Mouse (Mus musculus): Measurements from ENCODE around the gene Ccdc69.
"Not testable (repeated sequence)": the region's sequence is repeated elsewhere in the genome, so short reads cannot be mapped to it uniquely, and the experiment has no call there.

The Ccdc69 gene

DNA sequence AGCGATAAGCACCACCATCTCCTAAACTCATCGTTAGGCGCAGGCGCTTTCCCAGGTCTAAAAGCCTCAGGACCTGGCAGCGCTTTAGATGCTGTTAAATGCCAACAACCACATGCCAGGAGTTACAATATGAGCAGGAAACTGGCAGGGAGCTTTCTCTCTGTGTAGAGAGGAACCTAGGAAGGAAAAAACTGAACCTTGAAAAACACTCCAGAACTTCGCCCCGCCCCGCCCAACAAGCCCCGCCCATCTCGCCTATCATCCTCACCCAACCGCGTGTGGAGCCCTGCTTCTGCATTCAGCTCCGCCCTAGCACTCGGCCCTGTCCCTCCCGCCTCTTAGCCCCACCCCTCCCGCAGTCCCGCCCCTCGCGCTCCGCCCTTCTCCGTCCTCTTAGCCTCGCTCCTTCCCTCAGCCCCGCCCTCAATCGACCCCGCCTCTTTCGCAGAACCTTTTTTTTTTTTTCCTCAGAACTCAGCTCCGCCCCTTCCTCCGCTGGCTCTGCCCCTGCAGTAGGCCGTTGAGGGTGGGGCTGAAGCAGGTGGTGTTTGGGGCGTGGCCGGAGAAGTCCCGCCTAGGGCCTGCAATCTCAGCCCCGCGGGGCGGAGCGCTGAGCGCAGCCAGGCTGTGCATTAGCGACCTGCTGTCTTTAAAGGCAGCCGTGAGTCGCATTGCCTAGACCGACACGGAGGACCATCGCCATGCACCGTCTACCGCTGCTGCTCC lies 19.7 kb upstream of the Ccdc69 start, which contains the start of gene Gm2a:
TSS of gene Gm2a (plus strand) at position 653 of the 726 bp plus-strand sequence.
- in situ Hi-C loops (cut with MboI; ENCODE audit: low sequenced_read_pairs), result no loop called here

DNA sequence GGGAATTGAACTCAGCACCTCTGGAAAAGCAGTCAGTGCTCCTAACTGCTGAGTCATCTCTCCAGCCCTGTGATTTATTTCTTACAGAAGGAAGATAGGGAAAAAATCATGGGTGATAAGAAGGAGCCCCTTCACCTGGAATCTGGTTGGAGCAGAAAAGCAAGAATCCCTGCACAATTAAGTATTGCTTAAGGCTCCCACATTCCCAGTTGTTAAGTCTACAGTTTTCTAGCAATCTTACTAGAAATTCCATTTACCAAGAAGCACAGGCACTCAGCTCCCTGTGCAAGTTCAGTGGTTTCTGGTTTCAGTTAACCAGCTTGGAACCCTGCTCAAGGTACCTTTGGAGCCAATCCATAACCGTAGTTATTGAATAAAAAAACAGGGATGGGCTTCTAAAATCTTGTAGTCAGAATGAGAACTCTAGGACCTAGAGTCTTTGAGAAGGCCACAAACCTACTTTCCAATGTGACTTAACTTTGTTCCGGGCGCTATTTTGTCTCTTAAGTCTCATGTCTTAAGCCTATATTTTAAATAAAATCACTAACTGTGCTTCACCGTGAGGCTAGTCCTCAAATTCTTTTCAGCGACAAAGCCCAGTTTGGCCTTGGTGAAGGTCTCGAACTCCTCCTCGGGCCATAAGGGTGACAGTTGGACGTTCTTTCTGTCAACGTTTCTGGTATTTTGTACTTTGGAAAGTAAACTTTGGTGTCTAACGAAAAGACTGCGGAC lies 19.0 kb upstream of the Ccdc69 start:
- in situ Hi-C loops (cut with MboI; ENCODE audit: low sequenced_read_pairs), result no loop called here

DNA sequence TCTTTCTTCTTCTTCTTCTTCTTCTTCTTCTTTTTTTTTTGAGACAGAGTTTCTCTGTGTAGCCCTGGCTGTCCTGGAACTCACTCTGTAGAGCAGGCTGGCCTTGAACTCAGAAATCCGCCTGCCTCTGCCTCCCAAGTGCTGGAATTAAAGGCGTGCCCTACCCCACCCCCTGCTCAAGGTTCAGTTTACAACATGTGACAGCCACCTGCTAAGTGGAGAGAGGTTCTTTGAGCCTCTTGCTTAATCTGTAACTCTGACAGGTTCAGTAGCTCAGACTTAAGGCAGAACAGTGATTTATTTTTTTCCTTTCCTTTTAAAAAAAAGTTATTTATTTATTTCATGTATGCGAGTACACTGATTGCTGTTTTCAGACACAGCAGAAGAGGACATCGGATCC lies 18.4 kb upstream of the Ccdc69 start:
- in situ Hi-C loops (cut with MboI; ENCODE audit: low sequenced_read_pairs), result not testable (repeated sequence)

DNA sequence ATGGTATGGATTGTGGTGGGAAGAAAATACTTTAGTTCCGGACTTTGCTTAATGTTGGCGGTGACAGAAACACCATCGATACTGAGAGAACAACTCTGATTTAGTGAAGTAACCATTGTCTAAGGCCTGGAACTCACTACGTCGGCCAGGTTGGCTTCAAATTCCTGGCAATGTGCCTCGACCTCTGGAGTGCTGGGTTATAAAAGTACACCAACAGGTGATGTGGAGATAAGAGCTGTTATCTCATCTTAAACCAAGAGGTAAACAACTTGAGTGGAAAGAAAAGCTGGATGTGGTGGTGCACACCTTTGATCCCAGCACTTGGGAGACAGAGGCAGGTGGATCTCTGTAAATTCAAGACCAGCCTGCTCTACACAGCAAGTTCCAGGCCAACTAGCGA lies 15.2 kb upstream of the Ccdc69 start:
- in situ Hi-C loops (cut with MboI; ENCODE audit: low sequenced_read_pairs), result no loop called here

DNA sequence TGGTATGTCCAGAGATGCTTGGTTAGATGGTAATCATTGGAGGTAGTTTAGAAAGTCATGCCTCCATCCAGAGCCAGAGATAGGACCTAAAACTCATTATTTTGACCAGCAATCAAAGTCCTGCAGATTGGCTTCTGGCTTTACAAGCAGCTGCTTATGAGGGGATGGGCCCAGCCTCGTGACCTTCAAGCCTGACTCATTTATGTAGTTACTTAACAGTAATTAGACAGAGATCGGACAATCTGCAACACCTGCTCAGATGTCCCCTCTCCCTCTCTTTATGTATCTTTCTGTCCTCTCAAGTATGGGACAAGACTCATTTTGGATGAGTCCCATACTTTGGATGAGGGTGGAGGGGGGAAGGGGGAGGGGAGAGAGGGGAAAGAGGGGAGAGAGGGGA lies 12.0 kb upstream of the Ccdc69 start:
- in situ Hi-C loops (cut with MboI; ENCODE audit: low sequenced_read_pairs), result no loop called here

DNA sequence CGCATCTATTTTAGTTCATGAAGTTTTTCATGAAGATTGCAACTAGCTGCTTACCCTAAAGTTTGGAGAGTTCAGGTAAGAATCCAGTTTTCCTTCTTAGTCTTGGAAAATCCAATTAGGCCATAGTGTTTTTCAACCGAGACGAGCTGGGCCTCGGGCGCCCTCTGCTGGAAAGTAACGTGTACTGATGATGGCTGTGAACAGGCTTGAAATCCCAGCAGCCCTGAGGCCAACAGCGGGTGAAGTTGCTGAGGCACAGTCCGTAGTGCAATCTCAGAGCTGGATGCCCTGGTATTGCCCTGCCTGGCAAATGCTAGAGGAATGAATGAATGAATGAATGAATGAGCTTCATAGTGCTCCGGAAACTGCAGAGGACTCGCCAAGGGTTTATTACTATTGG lies 9.1 kb upstream of the Ccdc69 start:
- in situ Hi-C loops (cut with MboI; ENCODE audit: low sequenced_read_pairs), result no loop called here

DNA sequence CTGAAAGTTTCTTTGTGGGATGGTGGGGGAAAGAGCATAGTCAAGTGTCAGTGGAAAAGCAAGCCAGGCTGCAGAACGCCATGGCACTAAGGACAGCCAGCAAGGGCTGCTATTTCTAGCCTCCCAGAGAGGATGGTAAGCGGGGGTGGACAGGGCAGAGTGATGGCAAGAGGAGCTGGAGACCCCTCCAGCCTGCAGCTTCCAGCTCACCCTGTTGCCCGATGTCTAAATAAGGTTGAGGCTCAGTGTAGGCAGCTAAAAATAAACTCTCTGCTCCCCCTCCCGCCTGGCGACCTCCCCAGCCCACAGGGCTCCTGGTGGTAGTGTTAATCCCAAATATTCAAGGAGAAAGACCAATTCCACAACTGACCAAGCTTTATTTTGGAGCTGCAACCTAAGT lies 7.5 kb upstream of the Ccdc69 start:
- in situ Hi-C loops (cut with MboI; ENCODE audit: low sequenced_read_pairs), result no loop called here

DNA sequence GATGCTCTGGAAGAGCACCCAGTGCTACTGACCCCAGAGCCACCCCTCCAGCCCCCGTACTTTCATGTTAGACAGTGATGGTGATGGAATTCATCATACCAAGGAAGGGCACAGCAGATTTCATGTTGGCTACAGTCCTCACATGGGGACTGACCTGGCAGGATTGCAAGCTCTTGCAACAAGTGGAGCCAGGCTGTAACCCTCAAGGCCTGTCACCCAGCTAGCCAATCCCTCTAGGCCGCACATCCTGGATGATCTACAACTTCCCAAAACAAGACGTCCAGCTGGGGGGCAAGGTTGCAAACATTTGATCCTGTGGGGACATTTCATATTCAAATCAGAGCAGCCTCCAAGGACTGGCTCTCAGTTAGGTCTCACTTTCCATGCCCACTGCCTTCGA lies 6.7 kb upstream of the Ccdc69 start:
- in situ Hi-C loops (cut with MboI; ENCODE audit: low sequenced_read_pairs), result no loop called here

DNA sequence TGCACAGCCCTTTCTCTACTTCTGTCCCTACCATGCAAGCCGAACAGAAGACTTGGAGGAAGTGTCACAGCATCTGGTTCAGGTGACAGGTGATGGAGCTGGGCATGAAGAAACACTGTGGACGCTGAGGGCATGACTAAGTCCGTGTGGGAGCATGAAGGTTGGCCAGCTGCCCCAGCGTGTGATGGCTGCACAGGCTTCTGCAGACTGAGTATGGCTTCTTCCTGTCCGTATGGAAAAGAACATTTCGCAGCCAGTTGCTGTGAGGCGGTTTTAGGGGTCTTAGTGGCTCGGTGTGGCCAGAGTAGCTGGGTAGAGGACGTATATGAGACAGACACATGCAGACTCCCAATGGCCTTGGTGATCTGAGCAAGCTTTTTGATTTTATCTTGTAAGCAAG lies 3.3 kb upstream of the Ccdc69 start:
- in situ Hi-C loops (cut with MboI; ENCODE audit: low sequenced_read_pairs), result no loop called here

DNA sequence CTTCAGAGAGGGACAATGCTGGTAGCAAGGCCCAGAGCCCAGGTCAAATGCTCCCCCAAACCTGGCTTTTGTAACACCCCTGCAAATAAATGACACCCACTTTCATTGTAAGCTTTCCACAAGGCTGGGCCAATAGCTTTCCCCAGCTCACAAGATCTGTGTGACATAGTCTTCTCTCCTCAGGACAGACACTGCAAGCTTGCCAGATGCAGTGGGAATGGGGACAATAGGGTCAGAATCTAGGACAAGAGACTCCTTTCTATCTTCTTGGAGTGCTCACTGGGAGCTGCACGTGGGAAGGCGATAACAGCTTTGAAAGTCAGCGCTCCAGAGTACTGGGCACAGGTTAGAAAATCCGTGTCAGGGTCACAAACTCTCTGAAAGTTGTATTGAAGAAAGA lies 1.2 kb upstream of the Ccdc69 start:
- in situ Hi-C loops (cut with MboI; ENCODE audit: low sequenced_read_pairs), result no loop called here

DNA sequence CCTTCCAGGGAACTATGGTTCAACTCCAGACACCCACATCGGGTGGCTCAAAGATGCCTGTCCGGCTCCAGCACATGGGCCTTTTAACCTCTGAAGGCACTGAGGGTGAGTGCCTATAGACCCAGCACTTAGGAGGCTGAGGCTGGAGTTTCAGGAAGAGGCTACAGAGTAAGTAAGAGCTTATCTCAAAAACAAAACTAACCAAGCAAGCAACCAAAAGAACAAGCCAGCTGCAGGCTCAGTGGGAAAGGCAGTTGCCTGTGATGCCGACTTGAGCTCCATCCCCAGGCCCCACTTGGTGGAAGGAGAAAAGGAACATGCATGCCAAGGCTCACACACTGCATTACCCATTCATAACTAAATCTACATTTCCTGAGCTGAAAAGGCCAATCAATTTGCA lies 571 bp upstream of the Ccdc69 start:
- in situ Hi-C loops (cut with MboI; ENCODE audit: low sequenced_read_pairs), result no loop called here

DNA sequence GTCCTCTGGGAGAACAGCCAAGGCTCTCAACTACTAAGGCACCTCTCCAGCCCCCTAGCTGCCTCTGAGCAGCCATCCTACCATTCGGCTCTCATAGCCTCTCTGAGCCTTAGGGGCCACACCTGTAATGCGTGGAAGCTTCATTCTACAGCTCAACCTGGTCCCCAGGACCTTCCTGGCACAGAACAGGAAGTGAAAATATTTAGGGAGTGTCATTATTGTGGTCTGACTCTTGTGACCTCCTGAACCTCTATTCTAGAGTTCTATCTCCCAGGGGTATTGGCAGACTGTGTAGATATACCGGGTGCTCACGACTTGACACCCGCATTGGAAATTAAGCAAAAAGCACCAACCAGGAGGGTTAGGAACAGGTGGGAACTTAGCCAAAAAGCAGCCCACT lies 1.7 kb downstream of the Ccdc69 start:
- in situ Hi-C loops (cut with MboI; ENCODE audit: low sequenced_read_pairs), result no loop called here

DNA sequence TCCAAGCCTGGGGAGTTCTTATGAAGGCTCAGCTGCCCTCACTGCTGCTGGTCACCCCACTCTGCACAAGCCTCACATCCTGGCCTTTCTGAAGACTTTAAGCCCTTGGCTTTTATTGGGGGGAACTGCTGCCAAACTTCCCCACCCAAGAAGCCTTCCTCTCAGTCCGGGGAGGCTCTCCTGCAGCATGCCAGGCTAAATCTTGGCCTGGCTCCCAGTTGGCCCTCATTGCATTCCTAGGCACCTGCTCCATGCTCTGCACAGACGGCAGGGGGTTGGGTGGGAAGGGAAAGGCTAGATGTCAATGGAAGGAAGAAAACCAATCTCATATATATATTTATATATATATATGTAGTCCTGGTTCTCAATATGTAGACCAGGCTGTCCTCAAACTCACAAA lies 2.3 kb downstream of the Ccdc69 start:
- in situ Hi-C loops (cut with MboI; ENCODE audit: low sequenced_read_pairs), result no loop called here

DNA sequence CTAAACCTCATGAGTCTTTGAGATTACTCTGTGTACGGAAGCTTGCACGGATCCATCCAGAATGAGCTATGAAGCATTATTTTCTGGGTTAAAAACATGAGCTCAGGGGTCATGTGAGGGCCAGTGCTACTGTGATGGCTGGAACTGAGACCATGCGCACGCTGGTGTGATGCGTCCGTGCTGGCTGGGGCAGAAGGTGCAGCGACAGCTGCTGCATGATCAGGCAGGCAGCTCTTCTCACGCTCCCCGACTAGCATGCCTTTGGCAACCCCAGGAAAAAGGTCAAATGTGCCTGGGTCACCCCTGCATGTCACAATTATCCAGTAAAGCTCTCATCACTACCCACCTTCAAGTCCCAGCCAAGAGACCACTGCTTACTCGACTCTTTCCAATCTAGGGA lies 4.7 kb downstream of the Ccdc69 start:
- in situ Hi-C loops (cut with MboI; ENCODE audit: low sequenced_read_pairs), result no loop called here

DNA sequence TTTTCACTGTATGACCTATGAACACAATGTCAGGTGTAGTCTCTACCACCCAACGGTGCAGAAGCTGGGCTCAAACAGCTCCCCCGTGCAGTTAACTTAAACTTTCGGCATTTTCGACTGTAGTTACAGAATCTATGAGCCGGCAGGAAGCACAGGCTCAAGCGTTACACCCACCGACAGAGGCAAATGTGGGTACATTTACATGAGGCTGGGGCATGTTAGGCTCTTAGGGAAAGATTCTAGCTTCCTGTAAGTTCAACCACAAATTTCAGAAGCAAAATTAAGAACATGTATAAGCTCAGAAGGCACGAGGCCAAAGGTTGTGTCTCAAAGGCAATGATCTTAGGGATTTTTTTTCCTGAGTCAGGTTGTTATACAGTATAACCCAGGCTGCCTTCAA lies 5.5 kb downstream of the Ccdc69 start:
- in situ Hi-C loops (cut with MboI; ENCODE audit: low sequenced_read_pairs), result no loop called here

DNA sequence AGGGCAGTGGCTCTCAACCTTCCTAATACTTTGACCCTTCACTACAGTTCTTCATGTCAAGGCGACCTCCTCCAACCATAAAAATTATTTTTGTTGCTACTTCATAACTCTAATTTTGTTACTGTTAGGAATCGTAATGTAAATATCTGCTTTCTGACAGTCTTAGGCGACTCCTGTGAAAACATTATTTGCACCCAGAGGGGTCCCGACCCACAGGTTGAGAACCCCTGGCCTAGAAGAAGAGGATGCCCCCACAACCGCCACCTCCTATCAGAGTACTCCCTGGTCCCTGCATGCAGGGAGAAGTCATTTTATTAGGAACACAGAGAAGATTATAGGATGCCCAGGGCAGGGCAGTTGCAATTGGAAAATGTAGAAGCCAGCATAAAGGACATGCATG lies 6.6 kb downstream of the Ccdc69 start:
- in situ Hi-C loops (cut with MboI; ENCODE audit: low sequenced_read_pairs), result no loop called here

DNA sequence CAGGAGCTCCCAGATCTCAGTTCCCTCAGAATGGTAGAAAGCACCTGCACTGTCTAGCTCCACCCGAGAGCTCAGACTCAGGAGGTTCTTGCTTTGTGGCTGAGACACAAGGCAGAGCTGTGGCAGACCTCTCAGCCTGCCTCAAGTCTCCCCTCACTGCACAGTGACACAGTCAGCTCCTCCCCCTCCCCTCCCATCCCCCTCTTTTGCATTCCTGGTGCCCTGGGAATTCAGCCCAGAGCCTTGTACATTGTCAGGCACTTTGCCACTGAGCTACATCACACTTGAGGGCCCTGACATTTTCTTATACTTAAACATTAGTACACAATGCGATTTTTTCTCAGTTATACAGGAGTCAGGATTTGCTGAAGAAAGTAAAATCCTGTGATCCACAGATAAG lies 8.9 kb downstream of the Ccdc69 start:
- in situ Hi-C loops (cut with MboI; ENCODE audit: low sequenced_read_pairs), result no loop called here

DNA sequence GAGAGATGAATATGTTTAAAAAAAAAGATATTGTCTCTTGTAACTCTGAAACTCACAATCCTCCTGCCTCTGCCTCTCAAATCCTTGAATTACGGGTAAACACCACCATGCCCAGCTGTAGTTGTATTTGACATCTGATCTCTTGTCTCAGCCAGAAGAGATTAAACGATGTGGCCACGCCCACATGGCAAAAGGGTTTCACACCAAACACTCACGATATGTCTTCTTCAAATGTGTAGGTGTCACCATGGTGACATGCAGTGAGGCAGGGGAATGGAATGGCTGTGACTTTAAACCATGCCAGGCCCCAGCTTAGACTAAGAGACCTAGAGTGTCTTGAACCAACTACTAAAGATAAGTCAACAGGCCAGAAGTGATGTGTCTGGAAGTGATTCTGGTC lies 11.0 kb downstream of the Ccdc69 start:
- in situ Hi-C loops (cut with MboI; ENCODE audit: low sequenced_read_pairs), result no loop called here

DNA sequence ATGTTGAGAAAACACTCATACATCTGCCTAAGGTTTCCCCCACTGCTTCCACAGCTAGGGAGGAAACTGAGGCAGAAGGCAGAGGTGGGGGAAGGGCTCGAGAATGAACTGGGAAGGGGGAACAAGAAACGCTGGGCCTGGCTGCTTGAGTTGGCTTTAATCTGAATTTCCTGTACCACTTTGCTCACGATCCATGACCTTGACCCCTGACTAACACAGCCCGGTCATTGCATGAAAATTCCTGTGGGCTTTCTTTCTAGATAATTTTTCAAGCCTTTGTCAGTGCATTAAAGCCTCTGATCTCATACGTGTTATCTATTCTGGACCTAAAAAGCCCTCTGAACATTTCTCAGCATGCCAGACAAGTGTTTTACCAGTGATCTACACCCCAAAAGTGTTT lies 15.1 kb downstream of the Ccdc69 start:
- in situ Hi-C loops (cut with MboI; ENCODE audit: low sequenced_read_pairs), result no loop called here

DNA sequence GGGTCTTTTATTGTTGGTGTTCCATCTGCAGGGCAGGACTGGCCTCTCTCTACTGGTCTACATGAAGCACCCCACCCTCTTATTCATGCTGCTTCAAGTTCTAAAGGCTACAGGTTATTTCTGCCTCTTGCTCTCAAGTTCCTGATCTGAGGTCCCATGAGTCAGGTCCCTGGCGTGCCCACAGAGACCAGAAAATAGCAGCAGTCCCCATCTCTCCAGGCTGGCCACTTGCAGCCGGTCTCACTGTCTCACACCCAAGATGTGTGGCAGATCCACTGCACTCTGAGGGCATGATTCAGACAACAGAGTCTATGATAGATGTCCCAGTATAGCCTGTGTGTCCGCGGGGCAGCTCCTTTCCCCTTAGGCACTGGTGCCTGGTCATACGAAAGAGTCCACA lies 17.1 kb downstream of the Ccdc69 start:
- in situ Hi-C loops (cut with MboI; ENCODE audit: low sequenced_read_pairs), result no loop called here

DNA sequence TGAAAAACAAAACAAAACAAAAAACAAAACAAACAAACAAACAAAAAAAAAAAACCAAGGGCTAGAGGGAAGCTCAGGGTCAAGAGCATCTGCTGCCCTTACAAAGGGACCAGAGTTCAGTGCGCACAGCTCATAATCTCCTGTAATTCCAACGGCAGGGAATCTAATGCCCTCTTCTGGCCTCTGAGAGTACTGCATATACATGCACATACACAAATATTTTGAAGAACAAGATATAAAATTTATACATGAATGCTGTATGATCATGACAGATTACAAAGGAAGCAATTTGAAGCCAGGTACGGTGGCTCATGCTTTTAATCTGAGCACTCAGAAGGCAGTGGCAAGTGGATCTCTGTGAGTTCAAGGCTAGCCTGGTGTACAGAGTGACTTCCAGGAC lies 20.4 kb downstream of the Ccdc69 start:
- in situ Hi-C loops (cut with MboI; ENCODE audit: low sequenced_read_pairs), result no loop called here

DNA sequence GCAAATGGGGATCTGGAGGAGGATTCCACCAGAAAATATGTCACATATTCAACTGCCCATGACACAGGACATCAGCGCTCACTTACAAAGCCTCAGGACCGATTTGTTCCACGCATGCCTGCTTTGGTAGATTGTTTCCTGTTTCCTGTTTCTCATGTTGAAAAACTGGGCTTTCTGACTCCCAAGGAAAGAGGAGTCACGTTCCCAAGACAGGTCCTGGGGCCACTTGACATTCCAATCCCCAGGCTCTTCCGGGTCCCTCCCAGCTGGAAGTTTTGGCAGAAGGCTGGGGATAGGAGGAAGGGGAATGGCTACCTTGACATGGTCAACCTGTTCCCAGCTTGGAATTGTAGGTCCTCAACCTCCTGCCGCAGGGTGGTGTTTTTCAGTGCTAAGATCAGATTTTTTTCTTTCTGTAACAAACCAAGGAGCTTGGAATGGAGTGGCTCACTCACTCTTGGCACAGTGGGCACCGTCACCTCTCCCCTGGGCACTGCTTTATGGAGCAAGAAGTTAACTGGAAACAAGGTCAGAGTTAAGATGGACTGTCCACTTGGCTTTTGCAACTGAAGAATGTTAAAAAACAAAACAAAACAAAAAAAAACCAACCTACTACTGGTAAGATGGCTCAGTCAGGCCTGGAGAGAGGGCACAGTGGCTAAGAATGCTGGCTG lies 27.0 kb downstream of the Ccdc69 start:
- in situ Hi-C loops (cut with MboI; ENCODE audit: low sequenced_read_pairs), result no loop called here
